In the genomic region with DNA sequence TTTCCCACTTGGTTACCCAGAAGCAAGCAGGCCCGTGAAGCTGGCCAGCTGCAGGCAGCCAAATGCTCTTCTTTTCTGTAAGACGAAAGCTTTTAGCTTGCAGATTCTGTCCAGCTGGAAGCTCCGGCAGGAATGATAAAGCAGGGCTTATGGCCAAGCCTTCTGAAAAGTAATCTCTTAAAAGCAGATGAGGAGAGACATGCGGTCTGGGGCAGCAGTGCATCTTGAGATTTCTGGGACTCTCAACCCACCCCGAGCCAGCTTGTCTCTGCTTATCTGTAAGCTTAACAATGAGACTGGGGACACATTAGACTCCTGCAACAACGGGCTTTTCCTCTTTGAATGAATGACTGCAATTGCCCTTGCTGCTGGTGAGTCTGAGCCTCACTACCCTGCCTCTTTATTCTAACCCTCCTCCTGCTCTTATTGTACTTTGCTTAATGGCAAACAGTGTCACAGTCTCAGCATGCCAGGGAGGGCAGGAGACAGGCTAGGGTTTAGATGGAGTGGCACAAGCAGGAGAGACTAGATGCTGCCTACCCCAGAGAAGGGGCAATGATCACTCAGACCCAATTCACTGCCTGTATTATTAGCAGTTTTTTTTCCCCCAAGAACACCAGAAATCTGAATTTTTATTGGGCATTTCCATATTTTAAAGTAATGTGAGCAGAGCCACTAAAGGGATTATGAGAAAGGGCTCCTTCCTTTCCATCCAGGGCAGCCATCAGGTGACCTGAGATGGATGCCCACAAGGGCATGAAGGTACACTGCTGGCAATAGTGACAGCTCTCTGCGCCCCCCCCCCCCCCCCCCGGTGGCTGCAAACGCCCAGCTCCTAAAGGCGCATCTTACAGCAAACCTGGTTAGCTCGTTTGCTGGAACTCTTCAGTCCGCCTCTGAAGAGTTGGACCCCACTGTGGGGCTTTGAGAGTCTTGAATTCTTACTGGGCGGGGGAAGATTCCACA, we compare ENCODE assay signal across 10 mouse cellular contexts. TPM values are rescaled to one million over a fixed set of nuclear protein-coding genes. Genes with fewer than 3 reads are reported as not detected.
DNase-seq lines count a peak whose midpoint lies in the region; ATAC-seq lines count a peak whose summit lies in the region.
"Had no signal": no experiment of that assay in that cellular context is flagged by ENCODE, and none has a peak within 500 bp of the region (broad histone marks: within the 10 kb centered on the region; RNA-seq: fewer than 3 reads in every experiment).

No protein-coding gene starts in this region.

- intact Hi-C loops in heart, postnatal 25 days (cut with DNase I), result no loop called here

- no peak overlapping the region for H3K4me3 ChIP-seq in heart, embryonic 12.5 days
- H3K4me3 ChIP-seq: liver, embryonic 15.5 days had no signal

- H3K27ac ChIP-seq in heart, embryonic 12.5 days (ENCODE audit: poor library complexity, severe bottlenecking), result no peak overlapping the region
- H3K27ac ChIP-seq: liver, embryonic 15.5 days had no signal

- no peak for DNase-seq in heart, postnatal 25 days (ENCODE audit: low spot score)
- DNase-seq in right cerebral cortex, adult 2 months (ENCODE audit: low spot score in 2 of 2), result peak; percentile 15 to 19
- DNase-seq in right cerebral cortex, postnatal 36 days (ENCODE audit: low spot score in 2 of 2), result no peak
- DNase-seq in layer of hippocampus, postnatal 10 days (ENCODE audit: low spot score in 2 of 2), result peak; percentile 18 to 26
- DNase-seq in right cerebral cortex, postnatal 25 days, result peak; percentile 11
- DNase-seq in adrenal gland, adult (ENCODE audit: inconsistent age in 2 of 2, low spot score in 1 of 2), result no peak
- DNase-seq in urinary bladder, postnatal 4 days (ENCODE audit: low spot score in 2 of 2), result no peak

- WGBS in heart, embryonic 12.5 days, result 36% methylated on average over 13 of the region's 13 CpGs

- 0 out of 2 replicates have a peak, but pooled peaks cover 4% of the 10 kb centered on the region for H3K27me3 ChIP-seq in heart, embryonic 12.5 days (replicated peaks)
- H3K27me3 ChIP-seq: liver, embryonic 15.5 days had no signal

- H3K36me3 ChIP-seq in heart, embryonic 12.5 days, result no peaks in the 10 kb centered on the region
- H3K36me3 ChIP-seq: liver, embryonic 15.5 days had no signal

- no peaks in the 10 kb centered on the region for H3K9me3 ChIP-seq in heart, embryonic 12.5 days (replicated peaks)
- H3K9me3 ChIP-seq: liver, embryonic 15.5 days had no signal

- peak; percentile 55; the same call in 1 of the 2 replicates for ATAC-seq in heart, embryonic 12.5 days (ENCODE audit: insufficient number of reproducible peaks, low FRiP score)

- peaks cover 12% of the 10 kb centered on the region for H3K4me1 ChIP-seq in heart, embryonic 12.5 days (replicated peaks)
- H3K4me1 ChIP-seq: liver, embryonic 15.5 days had no signal

- H3K4me2 ChIP-seq in heart, embryonic 12.5 days, result no peak overlapping the region
- H3K4me2 ChIP-seq: liver, embryonic 15.5 days had no signal

- no peak overlapping the region for H3K9ac ChIP-seq in heart, embryonic 12.5 days
- H3K9ac ChIP-seq: liver, embryonic 15.5 days had no signal

RNA-seq across cellular contexts. Expression of a gene that starts 44.6 kb away (rescaled TPM):
- polyA plus RNA-seq in heart, embryonic 12.5 days (2016; fragmentation: Nextera tagmentation; extraction: Ambion mirVana), result 149 and 151 TPM in 2 replicates
- total RNA-seq in heart, postnatal 25 days (2021), result 10 to 100 TPM; 12.4 to 14.9 TPM
- 1,000 to 10,000 TPM; 1,031 to 1,111 TPM for total RNA-seq in layer of hippocampus, postnatal 10 days (2021)
- total RNA-seq: common myeloid progenitor, adult 5-6 weeks had no signal

Comparison
In these comparisons a context has a peak if more than half of its experiments do, and no peak if none do; other contexts are left out.
1. DNase-seq: peak in right cerebral cortex, adult 2 months (2 of 2), layer of hippocampus, postnatal 10 days (2 of 2) and right cerebral cortex, postnatal 25 days (single experiment); none in heart, postnatal 25 days (single experiment), right cerebral cortex, postnatal 36 days (0 of 2), adrenal gland, adult (0 of 2) and urinary bladder, postnatal 4 days (0 of 2).
2. RNA of a gene that starts 44.6 kb away (total RNA-seq): 1,031 to 1,111 TPM in layer of hippocampus, postnatal 10 days; 12.4 to 14.9 TPM in heart, postnatal 25 days; every median in the first group is over 10 times any median in the second.